Mouse (Mus musculus): ENCODE data around the gene Rtel1.

DNA sequence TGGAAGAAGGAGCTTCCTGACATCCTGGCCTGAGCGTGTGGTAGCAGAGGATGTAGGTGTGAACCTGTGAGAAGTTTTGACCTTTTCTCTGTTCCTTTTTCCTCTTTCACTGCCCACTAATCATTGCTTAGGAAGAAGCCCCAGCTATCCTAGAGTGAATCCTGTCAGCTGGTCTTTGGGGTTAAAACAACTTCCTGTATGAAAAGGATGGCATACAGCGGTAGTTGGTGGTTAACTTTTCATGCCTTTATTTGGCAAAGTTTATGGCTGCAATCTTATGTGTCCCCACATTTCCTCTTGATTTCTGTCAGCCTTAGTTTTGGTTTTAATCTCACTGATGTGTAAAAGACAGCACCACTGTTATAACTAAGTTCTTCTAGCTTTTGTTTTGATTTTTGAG, 57.7 kb downstream of the Rtel1 start:
- TF ChIP-seq CTCF (IDR thresholded peaks at IDR 0.05; ENCODE audit: extremely low read depth, insufficient read length, insufficient replicate concordance, low read depth, low read length) (no peak), POLR2A (IDR thresholded peaks at IDR 0.05; ENCODE audit: low read depth, low read length) (no peak)
